ENCODE assay signal across 23 mouse cellular contexts in genomic region chr4:128969081-128969480, GRCm38 (mm10). TPM values are rescaled to one million over a fixed set of nuclear protein-coding genes. Genes with fewer than 3 reads are reported as not detected.
DNase-seq lines count a peak whose midpoint lies in the region; ATAC-seq and TF ChIP-seq lines count a peak whose summit lies in the region.
"Had no signal": no experiment of that assay in that cellular context is flagged by ENCODE, and none has a peak within 500 bp of the region (broad histone marks: within the 10 kb centered on the region; RNA-seq: fewer than 3 reads in every experiment).

No protein-coding gene starts in this region.

- no peak for TF ChIP-seq CTCF in liver, adult 2 months (IDR thresholded peaks at IDR 0.05; ENCODE audit: low read depth, low read length)
- TF ChIP-seq CTCF in intestine, postnatal 0 days (IDR thresholded peaks at IDR 0.05; ENCODE audit: low read depth): no peak
- no peak for TF ChIP-seq CTCF in stomach, postnatal 0 days (IDR thresholded peaks at IDR 0.05; ENCODE audit: low read depth)

- 20% methylated on average over 5 of the region's 5 CpGs for whole genome bisulfite sequencing in liver, adult 2 months
- WGBS in liver, embryonic 12.5 days (ENCODE audit: insufficient replicate concordance): 52% methylated on average over 5 of the region's 5 CpGs
- WGBS in intestine, postnatal 0 days: 33% methylated on average over 5 of the region's 5 CpGs
- WGBS in stomach, postnatal 0 days: 70% methylated on average over 5 of the region's 5 CpGs

- peaks cover 15% of the 10 kb centered on the region for H3K4me1 ChIP-seq in liver, adult 2 months (ENCODE audit: control insufficient read depth, insufficient read depth, low read length)
- H3K4me1 ChIP-seq in liver, embryonic 12.5 days: no peaks in the 10 kb centered on the region
- H3K4me1 ChIP-seq in intestine, postnatal 0 days (replicated peaks; ENCODE audit: control insufficient read depth, insufficient read depth, low read length): no peaks in the 10 kb centered on the region
- H3K4me1 ChIP-seq in stomach, postnatal 0 days (replicated peaks; ENCODE audit: control insufficient read depth, insufficient read depth): no peaks in the 10 kb centered on the region

- H3K27me3 ChIP-seq in liver, adult 2 months (ENCODE audit: control insufficient read depth, insufficient read depth, low read length): no peaks in the 10 kb centered on the region
- peaks cover 48% of the 10 kb centered on the region for H3K27me3 ChIP-seq in liver, embryonic 12.5 days (replicated peaks)
- H3K27me3 ChIP-seq in intestine, postnatal 0 days (replicated peaks; ENCODE audit: control insufficient read depth, insufficient read depth, low read length): no peaks in the 10 kb centered on the region
- H3K27me3 ChIP-seq in stomach, postnatal 0 days (ENCODE audit: control insufficient read depth, insufficient read depth, low read length): no peaks in the 10 kb centered on the region
- H3K27me3 ChIP-seq: embryonic facial prominence, embryonic 15.5 days; stomach, embryonic 15.5 days had no signal

- no peaks in the 10 kb centered on the region for H3K79me2 ChIP-seq in liver, adult 2 months (ENCODE audit: control insufficient read depth, insufficient read depth, low read length)

- H3K9ac ChIP-seq in liver, adult 2 months (ENCODE audit: low read depth, low read length): no peak overlapping the region
- H3K9ac ChIP-seq in liver, embryonic 12.5 days: no peak overlapping the region
- no peak overlapping the region for H3K9ac ChIP-seq in intestine, postnatal 0 days (ENCODE audit: low read depth, low read length)
- H3K9ac ChIP-seq in stomach, postnatal 0 days (ENCODE audit: low read length): no peak overlapping the region
- H3K9ac ChIP-seq: embryonic facial prominence, embryonic 15.5 days; forebrain, postnatal 0 days; hindbrain, embryonic 15.5 days; liver, embryonic 15.5 days; stomach, embryonic 15.5 days had no signal

- no peak for TF ChIP-seq EP300 in stomach, postnatal 0 days (optimal IDR thresholded peaks at IDR 0.05)

- H3K4me3 ChIP-seq in liver, adult 2 months (ENCODE audit: insufficient read depth, low read depth, low read length): no peak overlapping the region
- no peak overlapping the region for H3K4me3 ChIP-seq in liver, embryonic 12.5 days
- H3K4me3 ChIP-seq in intestine, postnatal 0 days (ENCODE audit: low read depth, low read length): no peak overlapping the region
- H3K4me3 ChIP-seq in stomach, postnatal 0 days (ENCODE audit: low read depth, low read length): no peak overlapping the region
- H3K4me3 ChIP-seq: embryonic facial prominence, embryonic 15.5 days; forebrain, embryonic 10.5 days; hindbrain, embryonic 15.5 days; liver, embryonic 15.5 days; stomach, embryonic 15.5 days had no signal

- ATAC-seq in liver, embryonic 12.5 days: no peak
- ATAC-seq in intestine, postnatal 0 days: peak; percentile 86
- peak; percentile 43; the same call in 1 of the 2 replicates for ATAC-seq in stomach, postnatal 0 days (ENCODE audit: low FRiP score, low TSS enrichment)
- ATAC-seq: CD4-positive, CD25-positive, alpha-beta regulatory T cell, adult 4 months; forebrain, postnatal 0 days had no signal

- DNase-seq in liver, adult 2 months (ENCODE audit: extremely low read depth, low read depth, low spot score): peak; percentile 72
- DNase-seq in lung, postnatal 10 days: peak; percentile 79
- DNase-seq in stomach, postnatal 0 days (ENCODE audit: low spot score): no peak
- no peak for DNase-seq in heart, postnatal 4 days
- no peak for DNase-seq in cerebellum, adult 11 months
- DNase-seq: adrenal gland, postnatal 25 days; cerebellum, adult 18-20 months; cerebellum, postnatal 36 days; forebrain, postnatal 0 days; kidney, adult 18-20 months; right cerebral cortex, postnatal 25 days; thymus, postnatal 14 days had no signal

- no peaks in the 10 kb centered on the region for H3K36me3 ChIP-seq in liver, adult 2 months (ENCODE audit: control insufficient read depth, insufficient read depth, low read length)
- no peaks in the 10 kb centered on the region for H3K36me3 ChIP-seq in liver, embryonic 12.5 days
- no peaks in the 10 kb centered on the region for H3K36me3 ChIP-seq in intestine, postnatal 0 days (ENCODE audit: control insufficient read depth, insufficient read depth)
- no peaks in the 10 kb centered on the region for H3K36me3 ChIP-seq in stomach, postnatal 0 days (ENCODE audit: control insufficient read depth, insufficient read depth, low read length)
- H3K36me3 ChIP-seq: embryonic facial prominence, embryonic 15.5 days; forebrain, embryonic 10.5 days; G1E; hindbrain, embryonic 15.5 days; liver, embryonic 15.5 days; stomach, embryonic 15.5 days had no signal

- no peak overlapping the region for H3K27ac ChIP-seq in liver, adult 2 months (replicated peaks; ENCODE audit: insufficient read depth, low read depth, low read length)
- H3K27ac ChIP-seq in liver, embryonic 12.5 days: no peak overlapping the region
- no peak overlapping the region for H3K27ac ChIP-seq in intestine, postnatal 0 days (ENCODE audit: low read depth, low read length)
- H3K27ac ChIP-seq in stomach, postnatal 0 days (replicated peaks): no peak overlapping the region
- H3K27ac ChIP-seq: embryonic facial prominence, embryonic 15.5 days; forebrain, embryonic 10.5 days; hindbrain, embryonic 15.5 days; kidney, postnatal 0 days; liver, embryonic 15.5 days; stomach, embryonic 15.5 days had no signal

- TF ChIP-seq POLR2A in liver, adult 2 months (IDR thresholded peaks at IDR 0.05; ENCODE audit: extremely low read depth, insufficient read depth, low read length): no peak

- H3K9me3 ChIP-seq in liver, embryonic 12.5 days (replicated peaks): no peaks in the 10 kb centered on the region
- H3K9me3 ChIP-seq in intestine, postnatal 0 days (ENCODE audit: control insufficient read depth): no peaks in the 10 kb centered on the region
- no peaks in the 10 kb centered on the region for H3K9me3 ChIP-seq in stomach, postnatal 0 days (ENCODE audit: control insufficient read depth, low read length)
- H3K9me3 ChIP-seq: embryonic facial prominence, embryonic 15.5 days; forebrain, embryonic 10.5 days; G1E; hindbrain, embryonic 15.5 days; liver, embryonic 15.5 days; stomach, embryonic 15.5 days had no signal

- H3K4me2 ChIP-seq in liver, embryonic 12.5 days: no peak overlapping the region
- no peak overlapping the region for H3K4me2 ChIP-seq in intestine, postnatal 0 days (replicated peaks; ENCODE audit: low read depth)
- no peak overlapping the region for H3K4me2 ChIP-seq in stomach, postnatal 0 days (replicated peaks; ENCODE audit: low read depth)
- H3K4me2 ChIP-seq: embryonic facial prominence, embryonic 15.5 days; heart, embryonic 11.5 days; hindbrain, embryonic 15.5 days; liver, embryonic 15.5 days; stomach, embryonic 15.5 days had no signal

RNA-seq across cellular contexts. Expression of gene Azin2, which starts 6.8 kb away (rescaled TPM):
- total RNA-seq in liver, adult 2 months (2014; rRNA removed): 5.4 and 5.7 TPM in 2 replicates
- 0.81 and 1.7 TPM in 2 replicates for polyA plus RNA-seq in liver, adult 2 months (2012; rRNA removed)
- polyA plus RNA-seq in liver, embryonic 12.5 days (2016; fragmentation: Nextera tagmentation; extraction: Ambion mirVana): 2.0 and 2.5 TPM in 2 replicates
- 13.1 and 13.3 TPM in 2 replicates for polyA plus RNA-seq in intestine, postnatal 0 days (2015; fragmentation: Nextera tagmentation; extraction: Ambion mirVana)
- polyA plus RNA-seq in stomach, postnatal 0 days (2015; fragmentation: Nextera tagmentation; extraction: Ambion mirVana): 10.8 and 12.3 TPM in 2 replicates
- 1 to 10 TPM; 7.7 to 8.7 TPM for total RNA-seq in heart, postnatal 4 days (2021)
- total RNA-seq: G1E had no signal
- polyA plus RNA-seq: G1E had no signal

RNA-seq across cellular contexts. Expression of gene Ak2, which starts 22.7 kb away (rescaled TPM):
- total RNA-seq in liver, adult 2 months (2014; rRNA removed): 194 and 232 TPM in 2 replicates
- polyA plus RNA-seq in liver, adult 2 months (2012; rRNA removed): 140 and 156 TPM in 2 replicates
- 176 and 179 TPM in 2 replicates for polyA plus RNA-seq in liver, embryonic 12.5 days (2016; fragmentation: Nextera tagmentation; extraction: Ambion mirVana)
- polyA plus RNA-seq in intestine, postnatal 0 days (2015; fragmentation: Nextera tagmentation; extraction: Ambion mirVana): 538 and 552 TPM in 2 replicates
- 137 and 138 TPM in 2 replicates for polyA plus RNA-seq in stomach, postnatal 0 days (2015; fragmentation: Nextera tagmentation; extraction: Ambion mirVana)
- total RNA-seq in heart, postnatal 4 days (2021): 100 to 1,000 TPM; 104 to 105 TPM

Comparison
In these comparisons a context has a peak if more than half of its experiments do, and no peak if none do; other contexts are left out.
1. DNase-seq: peak in liver, adult 2 months (single experiment) and lung, postnatal 10 days (single experiment); none in stomach, postnatal 0 days (single experiment), heart, postnatal 4 days (single experiment) and cerebellum, adult 11 months (single experiment).